Mouse (Mus musculus): ENCODE results near the gene Mapkapk5.

Gene Mapkapk5

DNA sequence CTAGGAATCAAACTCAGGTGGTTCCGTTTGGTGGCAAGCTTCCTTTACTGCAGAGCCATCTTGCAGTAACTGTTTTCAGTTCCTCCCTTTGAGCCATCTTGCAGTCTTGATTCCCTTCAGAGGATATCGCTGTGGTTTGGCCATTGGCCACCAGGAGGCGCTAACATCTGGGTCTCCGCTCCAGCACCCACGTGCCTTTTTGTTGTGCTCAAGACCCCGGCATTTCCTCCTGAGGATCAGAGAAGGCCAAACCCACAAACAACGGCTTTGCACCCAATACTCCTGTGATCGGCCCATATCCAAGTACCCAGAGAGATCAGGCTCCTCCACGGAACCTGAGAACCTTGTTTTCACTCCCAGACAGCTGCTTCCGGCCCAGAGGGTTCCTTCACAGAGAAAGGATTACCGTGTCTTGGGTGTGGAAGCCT lies 18.8 kb upstream of the Mapkapk5 start:
- WGBS = 9% methylated on average over 11 of the region's 11 CpGs

- WGBS = 91% methylated on average over 3 of the region's 3 CpGs
Measured at GRCm38 (mm10) chr5:121562436-121562835, 16.7 kb upstream of the Mapkapk5 start.

GRCm38 (mm10) chr5:121549196-121549595 lies 3.5 kb upstream of the Mapkapk5 start:
- WGBS = 84% methylated on average over 7 of the region's 7 CpGs

DNA sequence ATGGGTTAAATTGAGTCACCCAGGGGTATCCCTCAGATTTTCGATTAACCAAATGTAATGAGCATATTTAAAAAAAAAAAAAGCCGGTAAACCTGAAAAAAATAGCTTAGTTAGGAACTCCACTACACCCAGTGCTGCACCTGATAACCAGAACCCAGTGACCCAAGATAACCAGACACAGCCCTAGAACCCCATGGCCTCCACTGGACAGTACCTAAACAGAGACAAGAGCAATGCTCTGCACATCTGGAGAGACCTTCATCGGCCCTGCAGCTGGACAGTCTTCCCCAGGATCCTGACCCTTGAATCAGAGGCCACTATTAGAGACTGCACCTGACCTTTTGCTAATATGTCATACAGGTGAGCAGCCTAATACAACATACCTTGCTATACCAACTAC lies 1.4 kb upstream of the Mapkapk5 start:
- 90% methylated on average over 3 of the region's 3 CpGs for WGBS

- WGBS = 19% methylated on average over 6 of the region's 6 CpGs
Measured at GRCm38 (mm10) chr5:121546530-121546895, 808 bp upstream of the Mapkapk5 start.

- WGBS = under 1% methylated on average over 74 of the region's 97 CpGs
Measured at GRCm38 (mm10) chr5:121544910-121545792, 554 bp downstream of the Mapkapk5 start, which contains the start of the genes Adam1a and Gm42878. Gene Adam1a (minus strand): TSS chr5:121545482. Gene Gm42878 (minus strand): TSS chr5:121545482.

DNA sequence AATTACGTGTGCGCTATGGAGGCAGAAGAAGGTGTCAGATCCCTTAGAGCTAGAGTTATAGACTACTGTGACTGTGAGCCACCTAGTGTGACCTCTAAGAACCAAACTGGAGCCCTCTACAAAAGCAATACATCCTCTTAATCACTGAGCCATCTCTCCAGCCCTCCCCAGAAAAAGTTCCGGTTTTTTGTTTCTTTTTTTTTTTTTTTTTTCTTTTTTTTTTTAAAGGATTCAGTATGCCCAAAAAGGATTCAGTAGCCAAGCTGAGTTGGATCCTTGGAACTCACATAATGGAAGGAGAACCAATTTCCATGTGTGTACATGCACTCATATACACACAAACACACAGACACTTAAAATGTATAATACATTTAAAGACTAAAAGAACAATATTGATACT lies 2.3 kb downstream of the Mapkapk5 start:
- 52% methylated on average over 3 of the region's 3 CpGs for WGBS

DNA sequence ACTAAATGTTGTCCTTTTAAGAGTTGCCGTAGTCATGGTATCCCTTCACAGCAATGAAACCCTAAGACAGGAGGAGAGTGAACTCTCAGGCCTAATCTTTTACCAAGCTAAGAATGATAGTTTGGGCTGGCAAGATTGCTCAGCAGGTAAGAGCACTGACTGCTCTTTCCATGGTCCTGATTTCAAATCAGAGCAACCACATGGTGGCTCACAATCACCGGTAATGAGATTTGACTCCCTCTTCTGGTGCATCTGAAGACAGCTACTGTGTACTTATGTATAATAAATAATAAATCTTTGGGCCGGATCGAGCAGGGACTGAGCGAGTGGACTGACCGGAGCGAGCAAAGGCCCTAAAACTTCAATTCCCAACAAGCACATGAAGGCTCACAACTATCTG lies 4.5 kb downstream of the Mapkapk5 start:
- WGBS = 62% methylated on average over 7 of the region's 7 CpGs

- WGBS = 85% methylated on average over 5 of the region's 5 CpGs
Measured at GRCm38 (mm10) chr5:121540066-121540465, 5.6 kb downstream of the Mapkapk5 start.

- 62% methylated on average over 2 of the region's 2 CpGs for WGBS
Measured at GRCm38 (mm10) chr5:121537588-121537987, 8.1 kb downstream of the Mapkapk5 start.

GRCm38 (mm10) chr5:121536921-121537555 lies 8.7 kb downstream of the Mapkapk5 start:
- WGBS = 45% methylated on average over 7 of the region's 7 CpGs

GRCm38 (mm10) chr5:121535116-121535515 lies 10.6 kb downstream of the Mapkapk5 start:
- 87% methylated on average over 3 of the region's 3 CpGs for WGBS

DNA sequence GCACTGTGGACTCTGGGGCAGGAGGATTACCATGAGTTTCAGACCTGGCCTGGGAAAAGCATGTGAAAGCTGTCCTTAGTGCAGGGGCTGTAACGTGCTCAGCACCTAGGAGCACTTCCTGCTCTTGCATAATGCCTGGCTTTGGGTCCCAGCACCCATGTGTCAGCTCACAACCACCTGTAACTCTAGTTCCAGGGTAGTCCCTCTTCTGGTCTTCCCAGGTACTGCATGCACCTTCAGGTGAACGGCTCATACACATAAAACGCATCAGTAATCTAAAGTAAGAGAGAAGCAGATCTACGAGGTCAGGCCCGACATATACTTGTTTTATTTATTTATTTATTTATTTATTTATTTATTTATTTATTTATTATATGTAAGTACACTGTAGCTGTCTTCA lies 11.2 kb downstream of the Mapkapk5 start:
- WGBS = 94% methylated on average over 5 of the region's 5 CpGs

DNA sequence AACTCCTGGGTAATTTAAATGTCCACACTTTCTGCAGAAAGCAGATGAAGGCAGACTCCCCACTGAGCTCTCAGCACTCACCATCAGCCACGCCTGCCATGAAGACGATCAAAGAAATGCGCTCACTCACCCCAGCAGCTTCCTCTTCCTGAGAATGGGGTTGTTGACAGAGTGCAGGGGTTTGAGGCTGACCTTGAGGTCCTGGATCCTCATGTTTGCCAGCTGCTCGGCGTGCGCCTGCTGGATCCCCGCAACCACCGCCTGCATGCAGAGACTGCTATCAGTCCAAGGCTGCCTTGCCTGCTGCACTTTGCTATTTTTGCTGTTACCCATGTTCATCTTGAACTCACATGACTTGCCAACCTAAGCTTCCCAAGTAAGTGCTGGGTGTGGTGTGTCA lies 18.7 kb downstream of the Mapkapk5 start:
- WGBS = 65% methylated on average over 8 of the region's 8 CpGs

GRCm38 (mm10) chr5:121526526-121526925 lies 19.2 kb downstream of the Mapkapk5 start:
- 76% methylated on average over 7 of the region's 7 CpGs for WGBS

DNA sequence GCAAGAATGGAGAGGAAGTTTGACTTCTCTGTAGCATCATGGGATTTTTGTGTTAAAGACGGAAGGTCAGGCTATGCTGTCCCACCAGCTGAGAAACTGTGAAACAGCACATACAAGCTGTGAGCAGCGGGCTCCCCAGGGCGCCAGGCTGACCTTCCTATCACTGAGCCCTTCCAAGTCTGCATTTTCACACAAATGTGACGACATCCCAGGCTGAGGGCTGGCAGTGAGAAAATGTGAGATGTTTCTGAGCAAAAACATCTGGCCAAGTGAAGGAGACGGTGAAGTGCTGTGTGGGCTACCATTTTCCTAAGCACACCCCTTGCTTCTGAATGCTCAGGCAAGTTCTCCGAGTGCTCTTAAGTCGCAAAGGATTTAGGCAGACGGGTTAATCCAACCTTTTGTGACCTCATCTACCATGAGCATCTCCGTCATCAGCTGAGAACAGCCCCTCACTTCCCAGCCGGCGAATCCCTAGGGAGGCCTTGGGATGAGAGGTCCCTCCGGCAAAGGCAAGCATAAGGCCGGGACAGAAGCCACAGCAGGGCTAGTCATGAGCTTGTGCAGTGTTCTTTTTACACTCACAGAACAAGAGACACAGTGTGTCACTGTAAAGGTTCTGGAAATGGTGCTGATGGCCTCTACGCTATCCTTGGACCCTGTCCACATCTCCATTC lies 19.8 kb downstream of the Mapkapk5 start:
- WGBS = 78% methylated on average over 14 of the region's 14 CpGs

DNA sequence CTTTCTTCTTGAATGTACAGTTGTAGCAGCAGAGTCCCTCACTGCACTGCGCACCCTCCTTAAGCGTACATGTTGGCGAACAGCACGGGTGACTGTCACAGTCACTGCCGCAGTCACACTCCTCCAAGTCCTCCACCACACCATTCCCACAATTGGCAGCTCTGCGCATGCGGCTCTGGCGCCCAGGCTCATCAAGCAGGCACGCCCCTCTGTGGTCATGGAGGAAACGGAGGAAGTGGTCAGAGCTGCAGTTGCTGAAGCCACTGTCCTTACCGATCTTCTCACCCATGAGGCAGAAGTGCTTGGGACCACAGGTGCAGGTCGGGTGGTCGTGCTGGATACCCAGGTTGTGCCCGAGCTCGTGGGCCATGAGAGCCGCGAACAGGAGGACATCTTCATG lies 25.9 kb downstream of the Mapkapk5 start:
- WGBS = 87% methylated on average over 11 of the region's 17 CpGs

- WGBS = 92% methylated on average over 9 of the region's 9 CpGs
Measured at GRCm38 (mm10) chr5:121518983-121519382, 26.7 kb downstream of the Mapkapk5 start.

DNA sequence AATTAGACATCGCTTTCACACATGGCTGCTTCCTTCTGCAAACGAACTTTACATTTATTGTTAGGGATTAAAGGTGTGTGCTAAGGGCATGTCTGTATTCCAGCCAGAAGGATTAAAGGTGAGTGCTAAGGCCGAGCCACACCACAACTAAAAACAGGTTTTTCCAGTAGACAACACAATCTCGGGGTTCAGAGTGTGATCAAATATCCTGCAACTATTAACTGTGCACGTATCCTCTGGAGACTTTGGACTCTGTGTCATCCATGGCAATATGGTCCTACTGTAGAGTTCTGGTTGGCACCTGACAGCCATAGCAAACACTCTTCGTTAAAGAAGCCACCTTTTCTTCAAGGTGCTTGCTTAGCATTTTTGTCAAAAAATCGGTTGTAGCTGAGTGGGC lies 35.7 kb downstream of the Mapkapk5 start:
- 81% methylated on average over 7 of the region's 7 CpGs for WGBS

- WGBS = 86% methylated on average over 1 of the region's 1 CpGs
Measured at GRCm38 (mm10) chr5:121506846-121507245, 38.9 kb downstream of the Mapkapk5 start.

DNA sequence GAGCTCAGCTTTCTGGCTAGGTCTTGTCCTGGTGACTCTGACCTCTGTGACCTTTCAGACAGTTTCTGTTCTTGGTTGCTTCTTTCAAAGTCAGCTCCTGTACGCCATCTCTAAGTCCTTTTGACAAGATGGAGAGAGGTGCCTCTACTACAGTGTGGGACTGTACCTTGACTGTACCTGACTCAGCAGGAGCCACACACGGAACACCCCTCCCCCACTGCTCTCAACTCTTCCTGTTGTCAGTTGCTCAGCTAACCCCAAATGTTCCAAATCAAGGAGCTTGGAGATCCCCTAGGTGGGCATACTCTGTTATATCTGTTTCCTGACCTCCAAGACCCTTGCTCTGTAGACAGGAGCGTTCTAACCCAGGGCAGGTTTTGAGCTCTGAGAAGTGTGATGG lies 42.5 kb downstream of the Mapkapk5 start, which contains the start of gene Adam1b:
Gene Adam1b (minus strand): TSS at position 205 of the 400 bp plus-strand sequence.
- 93% methylated on average over 3 of the region's 3 CpGs for WGBS

DNA sequence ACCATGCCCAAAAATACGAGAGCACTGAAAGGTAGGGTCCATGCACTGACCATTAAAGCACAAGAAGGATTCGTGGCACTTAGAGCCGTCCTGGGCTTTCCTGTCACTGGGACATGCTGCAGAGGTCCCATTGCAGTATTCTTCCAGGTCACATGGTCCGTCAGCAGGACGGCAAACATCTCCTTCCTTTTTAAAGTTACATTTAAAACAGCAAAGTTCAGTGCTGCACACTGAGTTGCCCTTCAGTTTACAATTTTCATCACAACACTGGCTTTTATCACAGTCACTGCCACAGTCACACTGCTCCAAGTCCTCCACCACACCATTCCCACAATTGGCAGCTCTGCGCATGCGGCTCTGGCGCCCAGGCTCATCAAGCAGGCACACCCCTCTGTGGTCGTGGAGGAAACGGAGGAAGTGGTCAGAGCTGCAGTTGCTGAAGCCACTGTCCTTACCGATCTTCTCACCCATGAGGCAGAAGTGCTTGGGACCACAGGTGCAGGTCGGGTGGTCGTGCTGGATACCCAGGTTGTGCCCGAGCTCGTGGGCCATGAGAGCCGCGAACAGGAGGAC lies 44.2 kb downstream of the Mapkapk5 start:
- 70% methylated on average over 11 of the region's 17 CpGs for WGBS
